Mouse (Mus musculus) heart, postnatal 0 days (tissue): ENCODE data around the gene Dnah11.

ENCODE experiments used
- CTCF ChIP-seq: IDR thresholded peaks from 2 replicates; pipeline ENCODE4 v1.5.1; 2016; ENCODE audit warnings: antibody characterized with exemption, control low read depth, low read depth
- EP300 ChIP-seq: IDR thresholded peaks from 2 replicates; pipeline ENCODE4 v1.6.1; 2016; ENCODE audit warnings: antibody characterized with exemption, low read depth

DNA sequence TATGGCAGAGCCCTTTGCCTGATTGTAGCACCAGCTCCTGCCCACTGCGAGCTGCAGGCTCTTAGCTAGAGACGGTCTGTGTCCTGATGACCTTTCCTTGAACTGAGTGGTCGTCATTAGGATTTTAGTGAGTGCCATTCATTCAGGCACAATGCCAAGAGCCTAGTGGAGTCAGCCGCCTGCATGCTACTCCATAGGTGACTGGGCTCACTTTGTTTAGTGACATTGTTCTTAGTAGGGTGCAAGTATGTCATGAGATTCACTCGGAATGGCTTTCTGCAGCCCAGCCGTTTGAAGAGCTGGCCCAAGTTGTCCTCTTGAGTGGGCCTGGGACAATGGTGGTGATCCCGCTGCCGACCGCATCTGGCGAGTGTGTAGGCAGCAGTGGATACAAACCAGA lies 348.4 kb downstream of the Dnah11 start:
- TF ChIP-seq CTCF (no peak), EP300 (no peak)
